Mouse (Mus musculus): ENCODE data around the gene Brd3.

The Brd3 gene

GRCm38 (mm10) chr2:27400083-27400482, 107.4 kb downstream of the Brd3 start:
- DNase-seq (ENCODE audit: low spot score), result no peak

GRCm38 (mm10) chr2:27396656-27397440, 110.6 kb downstream of the Brd3 start:
- DNase-seq (ENCODE audit: low spot score), result no peak
